Mouse (Mus musculus): ENCODE measurements around the gene Jaml.

DNA sequence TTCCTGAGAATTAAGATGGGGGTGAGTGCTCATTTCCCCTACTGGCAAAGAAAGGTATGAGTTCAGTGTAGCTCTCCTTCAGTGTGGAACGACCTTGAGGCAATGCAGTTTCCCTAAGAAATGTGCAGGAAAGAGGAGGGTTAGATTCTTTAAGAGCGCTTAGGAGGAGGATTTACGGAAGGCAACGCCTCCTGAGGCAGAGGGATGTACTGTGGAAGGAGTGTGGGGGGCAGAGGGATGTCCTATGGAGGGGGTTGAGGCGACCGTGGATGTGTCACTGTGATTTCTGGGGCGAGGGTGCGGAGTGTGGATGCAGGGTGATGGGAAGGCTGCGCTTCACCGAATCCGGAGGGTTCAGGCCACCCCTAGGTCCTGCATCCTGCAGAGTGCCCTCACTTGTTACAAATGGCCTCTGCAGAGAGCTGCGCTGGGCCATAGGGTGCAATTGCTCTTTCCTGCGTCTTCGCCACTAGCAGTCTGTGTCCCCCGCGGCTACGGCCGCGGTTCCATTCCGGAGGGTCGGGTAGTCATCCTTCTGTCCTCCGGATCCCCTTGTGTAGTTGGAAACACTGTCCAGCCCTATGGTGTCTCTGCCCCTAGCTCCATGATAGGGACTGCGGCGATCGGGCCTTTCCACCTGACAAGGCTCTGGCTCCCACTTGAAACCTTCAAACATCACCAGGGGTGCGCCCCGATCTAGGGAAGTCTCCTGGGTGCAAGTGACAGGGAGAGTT, 66.7 kb downstream of the Jaml start:
- TF ChIP-seq CTCF (IDR thresholded peaks at IDR 0.05; ENCODE audit: borderline replicate concordance, control insufficient read depth, extremely low read depth, insufficient read depth, low read length, poor library complexity) (no peak), POLR2A (IDR thresholded peaks at IDR 0.05; ENCODE audit: control insufficient read depth, extremely low read depth, insufficient read depth, low read length, poor library complexity) (no peak)
